Comparison of ENCODE assay signal across 24 mouse cellular contexts in the genomic region with DNA sequence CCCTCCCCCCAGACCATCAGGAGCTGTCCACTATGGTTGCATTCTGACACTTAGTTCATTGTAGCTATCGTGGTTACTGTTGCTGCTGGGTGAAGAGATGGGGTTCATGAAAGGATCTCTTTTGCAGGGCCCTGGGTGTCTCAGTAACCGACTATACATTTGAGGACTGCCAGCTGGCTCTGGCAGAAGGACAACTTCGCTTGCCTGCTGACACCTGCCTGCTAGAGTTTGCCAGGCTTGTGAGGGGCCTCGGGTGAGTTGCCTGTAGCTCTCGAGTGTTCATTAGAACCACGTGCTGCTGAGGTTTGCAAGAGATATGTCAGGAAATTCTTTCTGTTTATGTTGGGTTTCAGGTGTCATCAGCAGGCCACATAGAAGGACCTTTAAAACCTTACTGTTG. TPM values are rescaled to one million over a fixed set of nuclear protein-coding genes. Genes with fewer than 3 reads are reported as not detected.
A peak's percentile ranks its signal among the peaks of the same experiment; 100 is the strongest.
DNase-seq lines count a peak whose midpoint lies in the region; ATAC-seq and TF ChIP-seq lines count a peak whose summit lies in the region.
"Had no signal": no experiment of that assay in that cellular context is flagged by ENCODE, and none has a peak within 500 bp of the region (broad histone marks: within the 10 kb centered on the region; RNA-seq: fewer than 3 reads in every experiment).

No protein-coding gene starts in this region.

- no peak overlapping the region for H3K9ac ChIP-seq in hindbrain, postnatal 0 days (replicated peaks; ENCODE audit: low read length)
- no peak overlapping the region for H3K9ac ChIP-seq in hindbrain, embryonic 14.5 days
- H3K9ac ChIP-seq: limb, embryonic 15.5 days; liver, embryonic 15.5 days had no signal

- no peak overlapping the region for H3K4me3 ChIP-seq in hindbrain, postnatal 0 days (ENCODE audit: low read length)
- no peak overlapping the region for H3K4me3 ChIP-seq in hindbrain, embryonic 14.5 days (replicated peaks; ENCODE audit: low read length)
- H3K4me3 ChIP-seq: gastrocnemius, adult 2 months; hindbrain, embryonic 10.5 days; limb, embryonic 15.5 days; liver, embryonic 15.5 days; midbrain, embryonic 10.5 days had no signal

- peaks cover 55% of the 10 kb centered on the region for H3K36me3 ChIP-seq in hindbrain, postnatal 0 days (ENCODE audit: insufficient read depth, low read length)
- peaks cover 76% of the 10 kb centered on the region for H3K36me3 ChIP-seq in hindbrain, embryonic 14.5 days (replicated peaks; ENCODE audit: control insufficient read depth, insufficient read depth)

- peak; percentile 51 for DNase-seq in cerebellum, adult 11-12 months
- DNase-seq in cerebellum, postnatal 4 days (ENCODE audit: low spot score in 2 of 2), result no peak
- DNase-seq in hindbrain, postnatal 0 days (ENCODE audit: low spot score), result peak; percentile 36
- no peak for DNase-seq in hindbrain, embryonic 14.5 days (ENCODE audit: low spot score)
- DNase-seq in brain, embryonic 14.5 days (ENCODE audit: low read depth), result peak; percentile 26
- DNase-seq in cerebellum, postnatal 10 days, result peak; percentile 31 to 59
- DNase-seq in lung, postnatal 25 days (ENCODE audit: low spot score), result no peak
- DNase-seq in ovary, postnatal 14 days (ENCODE audit: low spot score), result no peak
- DNase-seq: adrenal gland, postnatal 10 days; gastrocnemius, adult 2 months; kidney, adult 11 months; kidney, postnatal 4 days; right cerebral cortex, postnatal 25 days; thymus, postnatal 14 days had no signal

- no peak overlapping the region for H3K27ac ChIP-seq in hindbrain, postnatal 0 days
- H3K27ac ChIP-seq in hindbrain, embryonic 14.5 days, result no peak overlapping the region
- H3K27ac ChIP-seq: hindbrain, embryonic 10.5 days; limb, embryonic 15.5 days; liver, embryonic 15.5 days; midbrain, embryonic 10.5 days had no signal

- no peak for ATAC-seq in hindbrain, postnatal 0 days
- no peak for ATAC-seq in hindbrain, embryonic 14.5 days (ENCODE audit: low FRiP score)

- no peak overlapping the region for H3K4me2 ChIP-seq in hindbrain, postnatal 0 days (ENCODE audit: low read depth, low read length)
- H3K4me2 ChIP-seq in hindbrain, embryonic 14.5 days (replicated peaks), result no peak overlapping the region
- H3K4me2 ChIP-seq: heart, embryonic 11.5 days; limb, embryonic 15.5 days; liver, embryonic 15.5 days had no signal

- H3K4me1 ChIP-seq in hindbrain, postnatal 0 days (ENCODE audit: insufficient read depth, low read length), result no peaks in the 10 kb centered on the region
- no peaks in the 10 kb centered on the region for H3K4me1 ChIP-seq in hindbrain, embryonic 14.5 days (replicated peaks; ENCODE audit: control insufficient read depth, insufficient read depth, low read length)
- H3K4me1 ChIP-seq: hindbrain, embryonic 10.5 days; limb, embryonic 15.5 days; liver, embryonic 15.5 days had no signal

- no peak for TF ChIP-seq CTCF in hindbrain, postnatal 0 days (IDR thresholded peaks at IDR 0.05; ENCODE audit: low read depth)
- no peak for TF ChIP-seq CTCF in brain, embryonic 14.5 days (IDR thresholded peaks at IDR 0.05; ENCODE audit: borderline replicate concordance, extremely low read depth, insufficient read depth, insufficient read length)

- WGBS in hindbrain, postnatal 0 days, result 53% methylated on average over 6 of the region's 6 CpGs
- WGBS in hindbrain, embryonic 14.5 days, result 83% methylated on average over 6 of the region's 6 CpGs

- TF ChIP-seq POLR2A in brain, embryonic 14.5 days (IDR thresholded peaks at IDR 0.05; ENCODE audit: borderline replicate concordance, extremely low read depth, insufficient read depth, insufficient read length, poor library complexity, severe bottlenecking), result no peak

- no peaks in the 10 kb centered on the region for H3K9me3 ChIP-seq in hindbrain, postnatal 0 days (ENCODE audit: low read length)
- no peaks in the 10 kb centered on the region for H3K9me3 ChIP-seq in hindbrain, embryonic 14.5 days (ENCODE audit: control insufficient read depth, low read length)
- H3K9me3 ChIP-seq: hindbrain, embryonic 10.5 days; limb, embryonic 15.5 days; liver, embryonic 15.5 days; midbrain, embryonic 10.5 days had no signal

- no peaks in the 10 kb centered on the region for H3K27me3 ChIP-seq in hindbrain, postnatal 0 days (ENCODE audit: insufficient read depth, low read length)
- H3K27me3 ChIP-seq in hindbrain, embryonic 14.5 days (ENCODE audit: control insufficient read depth, insufficient read depth, low read length), result no peaks in the 10 kb centered on the region
- H3K27me3 ChIP-seq: limb, embryonic 15.5 days; liver, embryonic 15.5 days had no signal

RNA-seq across cellular contexts. Expression of a gene that starts 26.7 kb away (rescaled TPM):
- total RNA-seq in hindbrain, postnatal 0 days (2014; rRNA removed), result 5.7 and 8.5 TPM in 2 replicates
- 0.51 and 0.79 TPM in 2 replicates for polyA plus RNA-seq in hindbrain, postnatal 0 days (2015; fragmentation: Nextera tagmentation; extraction: Ambion mirVana)
- 0.16 and 0.33 TPM in 2 replicates for polyA plus RNA-seq in hindbrain, embryonic 14.5 days (2014; fragmentation: Nextera tagmentation; extraction: Ambion mirVana)
- 2.4 and 2.7 TPM in 2 replicates for polyA plus RNA-seq in brain, embryonic 14.5 days (2012; rRNA removed)
- total RNA-seq: adrenal gland, postnatal 10 days; gastrocnemius, adult 2 months; gastrocnemius, postnatal 4 days; neutrophil, adult 5-6 weeks had no signal
- polyA plus RNA-seq: embryonic facial prominence, embryonic 14.5 days; heart, embryonic 11.5 days; heart, postnatal 0 days; stomach, embryonic 14.5 days had no signal

RNA-seq across cellular contexts. Expression of a gene that starts 42.9 kb away (rescaled TPM):
- total RNA-seq in hindbrain, postnatal 0 days (2014; rRNA removed), result 191 and 199 TPM in 2 replicates
- polyA plus RNA-seq in hindbrain, postnatal 0 days (2015; fragmentation: Nextera tagmentation; extraction: Ambion mirVana), result 75.7 and 78.5 TPM in 2 replicates
- 77.3 and 95.0 TPM in 2 replicates for polyA plus RNA-seq in hindbrain, embryonic 14.5 days (2014; fragmentation: Nextera tagmentation; extraction: Ambion mirVana)
- 91.4 and 99.1 TPM in 2 replicates for polyA plus RNA-seq in brain, embryonic 14.5 days (2012; rRNA removed)

Comparison
In these comparisons a context has a peak if more than half of its experiments do, and no peak if none do; other contexts are left out.
1. DNase-seq: peak in cerebellum, adult 11-12 months (single experiment), hindbrain, postnatal 0 days (single experiment), brain, embryonic 14.5 days (single experiment) and cerebellum, postnatal 10 days (2 of 2); none in cerebellum, postnatal 4 days (0 of 2), hindbrain, embryonic 14.5 days (single experiment), lung, postnatal 25 days (single experiment) and ovary, postnatal 14 days (single experiment).